Mouse (Mus musculus) CD4-positive helper T cell, adult 2 months (primary cell): ENCODE results near the gene Tmem190.
"Not testable (repeated sequence)": the region's sequence is repeated elsewhere in the genome, so short reads cannot be mapped to it uniquely, and the experiment has no call there.

Source experiments
- DNase-seq: peaks from one replicate; pipeline ENCODE4 v3.0.0-alpha.2; 2012; ENCODE audit warnings: low read depth, missing footprints, low spot score

Tmem190 gene

DNA sequence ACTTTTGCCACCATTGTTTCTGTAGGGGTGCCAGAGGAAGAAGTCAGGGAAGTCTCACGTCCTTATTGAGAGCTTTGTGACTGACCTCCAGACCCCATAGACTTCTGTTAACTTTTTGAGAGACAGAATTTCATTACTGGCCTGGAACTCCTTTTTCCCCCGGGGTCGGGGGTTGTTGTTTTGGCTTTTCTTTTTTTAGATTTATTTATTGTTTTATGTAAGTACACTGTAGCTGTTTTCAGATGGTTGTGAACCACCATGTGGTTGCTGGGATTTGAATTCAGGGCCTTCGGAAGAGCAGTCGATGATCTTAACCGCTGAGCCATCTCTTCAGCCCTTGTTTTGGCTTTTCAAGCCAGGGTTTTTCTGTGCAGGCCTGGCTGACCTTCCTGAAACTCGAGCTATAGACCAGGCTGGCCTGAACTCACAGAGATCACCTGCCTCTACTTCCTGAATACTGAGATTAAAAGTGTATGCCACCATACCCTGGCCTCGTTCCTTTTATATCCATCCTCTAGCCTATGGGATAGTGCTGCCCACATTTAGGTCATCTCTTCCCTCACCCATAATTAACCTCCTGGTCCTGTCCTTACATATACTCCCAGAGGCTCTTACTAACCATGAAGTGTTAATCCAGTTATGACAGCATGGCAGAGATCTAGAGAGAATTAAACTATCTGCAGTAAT is 30.5 kb downstream of the Tmem190 start:
- DNase-seq = no peak

DNA sequence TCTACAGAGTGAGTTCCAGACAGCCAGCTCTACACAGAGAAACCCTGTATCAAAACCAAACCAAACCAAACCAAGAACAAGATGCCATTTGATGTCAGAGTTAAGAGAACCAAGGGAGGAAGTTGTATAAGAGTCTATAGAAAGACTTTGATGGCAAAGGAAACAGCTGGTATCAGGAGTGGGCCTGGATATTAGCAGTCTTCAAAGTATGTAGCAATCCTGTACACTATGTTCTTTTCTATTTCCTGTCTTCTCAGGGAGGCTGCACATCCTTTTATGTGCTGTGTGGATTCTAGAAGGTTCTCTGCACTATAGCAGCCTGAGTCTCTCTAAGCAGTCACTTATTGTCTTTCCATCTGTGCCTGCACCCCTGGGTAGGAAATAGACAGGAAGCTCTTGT is 33.8 kb downstream of the Tmem190 start:
- peak; percentile 80 for DNase-seq

DNA sequence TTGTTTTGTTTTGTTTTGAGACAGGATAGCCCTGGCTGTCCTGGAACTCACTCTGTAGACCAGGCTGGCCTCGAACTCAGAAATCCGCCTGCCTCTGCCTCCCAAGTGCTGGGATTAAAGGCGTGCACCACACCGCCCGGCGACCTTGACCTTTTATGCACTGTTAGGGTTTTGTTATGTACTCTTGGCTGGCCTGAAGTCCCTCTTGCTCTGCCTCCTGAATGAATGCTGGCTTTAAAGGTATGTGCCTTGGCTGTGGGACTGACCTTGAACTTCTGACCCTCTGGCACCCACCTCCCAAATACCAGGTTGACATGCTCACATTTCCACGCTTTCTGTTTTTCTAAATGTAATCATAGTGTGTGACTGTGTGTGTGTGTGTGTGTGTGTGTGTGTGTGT is 38.2 kb downstream of the Tmem190 start:
- not testable (repeated sequence) for DNase-seq

DNA sequence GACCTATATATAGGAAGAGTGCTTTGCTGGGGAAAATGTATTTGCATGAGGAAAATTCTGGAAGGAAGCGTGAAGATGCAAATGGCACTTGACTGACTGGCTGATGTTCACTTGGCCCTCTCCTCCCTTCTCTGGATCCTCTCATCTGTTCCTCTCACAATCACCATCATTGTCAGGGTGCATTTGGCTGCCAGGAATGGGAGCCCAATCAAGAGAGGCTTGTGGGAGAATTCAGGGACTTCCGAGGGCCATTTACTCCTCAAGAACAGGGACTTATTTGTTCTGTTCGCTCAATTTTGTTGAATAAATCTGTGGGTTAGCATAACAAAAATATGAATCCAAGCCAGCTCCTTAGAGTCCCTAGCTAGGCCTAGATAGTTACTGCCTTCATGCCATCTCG is 39.0 kb downstream of the Tmem190 start:
- no peak for DNase-seq

DNA sequence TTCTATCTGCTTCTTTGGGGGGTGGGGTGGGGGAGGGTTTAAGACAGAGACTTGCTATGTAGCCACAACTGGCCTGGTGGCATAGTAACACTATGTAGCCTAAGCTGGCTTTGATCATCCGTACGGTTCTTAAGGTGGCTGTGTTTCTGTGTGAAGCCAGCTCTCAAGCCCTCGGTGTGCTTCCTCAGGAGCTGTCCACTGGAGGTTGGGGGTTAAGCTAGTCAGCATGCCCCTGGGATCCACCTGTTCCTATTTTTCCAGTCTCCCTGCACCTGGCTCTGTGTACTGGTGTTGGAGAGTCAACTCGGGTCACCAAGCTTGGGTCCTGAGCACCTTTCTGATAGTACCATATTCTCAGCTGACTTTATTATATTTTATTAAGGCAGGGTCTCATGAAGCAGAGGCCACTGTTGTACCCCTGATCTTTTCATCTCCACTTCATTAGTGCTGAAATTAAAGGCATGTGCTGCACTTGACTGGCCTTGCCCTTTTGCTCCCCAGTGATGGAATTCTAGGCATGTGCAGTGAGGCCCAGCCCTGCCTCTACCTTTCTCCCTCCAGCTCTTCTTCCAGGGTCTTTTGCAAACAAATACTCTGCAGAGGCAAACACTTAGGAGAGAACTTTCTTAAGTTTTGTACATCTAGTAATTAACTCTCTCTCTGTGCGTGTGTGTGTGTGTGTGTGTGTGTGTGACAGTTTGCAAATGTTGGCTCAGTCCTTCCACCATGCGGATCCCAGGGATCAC is 39.6 kb downstream of the Tmem190 start:
- DNase-seq = no peak

DNA sequence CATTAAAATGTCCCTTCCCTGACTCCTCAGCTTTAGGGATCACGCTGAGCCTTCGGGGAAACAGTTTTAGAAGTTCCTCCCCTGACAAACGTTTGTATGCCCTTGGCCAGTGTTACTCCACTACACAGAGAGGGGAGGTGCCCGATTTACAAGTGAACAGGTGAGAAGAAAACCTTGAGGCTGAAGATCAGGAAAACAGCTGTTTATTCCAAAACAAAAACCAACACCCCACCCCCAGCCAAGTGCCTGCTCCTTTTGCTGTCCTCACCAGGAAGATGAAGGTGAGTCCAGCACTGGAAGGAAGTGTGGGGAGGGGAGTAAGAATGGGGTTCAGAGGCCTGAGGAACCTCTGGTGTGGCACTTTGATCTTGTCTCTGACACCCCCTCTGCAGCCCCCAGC is 42.6 kb downstream of the Tmem190 start:
- DNase-seq = no peak

DNA sequence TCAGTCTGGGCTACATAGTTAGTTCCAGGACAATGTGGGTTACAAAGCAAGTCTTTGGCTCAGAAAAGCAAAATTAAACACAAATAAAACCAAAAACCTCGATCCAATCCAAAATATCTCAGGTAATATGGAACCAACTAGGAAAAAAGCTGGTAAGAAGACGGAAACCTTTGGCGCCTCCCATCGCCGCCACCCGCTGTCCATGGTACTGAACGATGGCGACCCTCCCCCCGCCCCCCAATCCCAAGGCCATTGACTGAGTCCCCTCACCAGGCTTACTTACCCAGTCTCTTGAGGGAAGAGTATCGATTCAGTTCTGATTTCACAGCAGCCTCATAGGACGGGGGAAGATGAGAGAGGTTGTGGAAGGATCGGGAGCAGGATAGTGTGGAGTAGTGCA is 47.7 kb downstream of the Tmem190 start:
- no peak for DNase-seq
